Mouse (Mus musculus) midbrain, embryonic 12.5 days (tissue): Measurements from ENCODE around the gene Lmo2. TPM values are rescaled to one million over a fixed set of nuclear protein-coding genes. Genes with fewer than 3 reads are reported as not detected.

ENCODE experiments used
- ATAC-seq: fragments of 200-750 bp; cut with Nextera tagmentation; 2 replicates; pipeline ENCODE4 v1.8.0; 2017; ENCODE audit warnings: low read depth, moderate TSS enrichment, moderate library complexity; ENCODE audit not compliant: low FRiP score
- H3K27ac ChIP-seq: fragments of 300-500 bp; sonication (generic); replicated peaks from 2 replicates; pipeline ENCODE4 v1.5.1; 2016; ENCODE audit warnings: mild to moderate bottlenecking
- H3K27me3 ChIP-seq: fragments of 300-500 bp; sonication (generic); 2 replicates; pipeline ENCODE4 v1.6.1; 2016; ENCODE audit warnings: mild to moderate bottlenecking
- H3K36me3 ChIP-seq: fragments of 300-500 bp; sonication (generic); 2 replicates; pipeline ENCODE4 v1.6.1; 2016
- H3K4me1 ChIP-seq: fragments of 300-500 bp; sonication (generic); 2 replicates; pipeline ENCODE4 v1.6.1; 2016
- H3K4me2 ChIP-seq: fragments of 300-500 bp; sonication (generic); replicated peaks from 2 replicates; pipeline ENCODE4 v1.6.1; 2016; ENCODE audit warnings: mild to moderate bottlenecking, moderate library complexity
- H3K4me3 ChIP-seq: fragments of 300-500 bp; sonication (generic); 2 replicates; pipeline ENCODE4 v1.5.1; 2016; ENCODE audit warnings: mild to moderate bottlenecking
- H3K9ac ChIP-seq: fragments of 300-500 bp; sonication (generic); replicated peaks from 2 replicates; pipeline ENCODE4 v1.6.1; 2016; ENCODE audit warnings: mild to moderate bottlenecking, moderate library complexity
- H3K9me3 ChIP-seq: fragments of 300-500 bp; sonication (generic); 2 replicates; pipeline ENCODE4 v1.6.1; 2016; ENCODE audit warnings: mild to moderate bottlenecking
- WGBS: fragments of 180-500 bp; shearing (Covaris S2); methylation state at CpG from one replicate; pipeline ENCODE4 v1.1.7; 2016; 5-methylcytosine and 5-hydroxymethylcytosine counted together
- polyA plus RNA-seq: library from polyadenylated mRNA; unstranded; fragments of >200 nt; fragmentation: Nextera tagmentation; extraction: Ambion mirVana; gene quantifications from 2 replicates; pipeline ENCODE4 v1.2.1, GENCODE M21; 2016

Lmo2 gene
- polyA plus RNA-seq, 1 experiment from 2014 or later, result 28.5 TPM

DNA sequence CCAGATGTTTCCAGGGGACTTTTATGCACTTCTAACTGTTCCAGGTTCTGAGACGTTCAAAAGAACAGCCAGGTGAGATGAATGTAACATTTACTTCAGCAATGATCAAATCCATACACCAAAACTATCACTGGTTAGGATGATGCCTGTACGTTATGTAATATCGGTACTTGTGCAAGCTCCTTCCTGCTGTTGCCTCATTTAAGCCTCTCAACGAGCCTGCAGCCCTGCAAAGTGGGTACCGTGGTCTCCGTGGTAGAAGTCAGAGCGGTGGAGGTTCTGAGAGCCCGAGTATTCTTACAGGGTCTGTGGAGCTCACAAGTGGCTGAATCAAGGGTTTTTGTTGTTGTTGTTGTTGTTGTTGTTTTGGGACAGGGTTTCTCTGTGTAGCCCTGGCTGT is 10.9 kb upstream of the Lmo2 start:
- Histone ChIP-seq H3K9me3 (no peaks in the 10 kb centered on the region), H3K27me3 (no peaks in the 10 kb centered on the region), H3K36me3 (no peaks in the 10 kb centered on the region), H3K4me1 (no peaks in the 10 kb centered on the region), H3K4me2 (no peak overlapping the region), H3K4me3 (no peak overlapping the region), H3K9ac (no peak overlapping the region), H3K27ac (no peak overlapping the region)
- 85% methylated on average over 8 of the region's 8 CpGs for WGBS
- ATAC-seq, result no peak

DNA sequence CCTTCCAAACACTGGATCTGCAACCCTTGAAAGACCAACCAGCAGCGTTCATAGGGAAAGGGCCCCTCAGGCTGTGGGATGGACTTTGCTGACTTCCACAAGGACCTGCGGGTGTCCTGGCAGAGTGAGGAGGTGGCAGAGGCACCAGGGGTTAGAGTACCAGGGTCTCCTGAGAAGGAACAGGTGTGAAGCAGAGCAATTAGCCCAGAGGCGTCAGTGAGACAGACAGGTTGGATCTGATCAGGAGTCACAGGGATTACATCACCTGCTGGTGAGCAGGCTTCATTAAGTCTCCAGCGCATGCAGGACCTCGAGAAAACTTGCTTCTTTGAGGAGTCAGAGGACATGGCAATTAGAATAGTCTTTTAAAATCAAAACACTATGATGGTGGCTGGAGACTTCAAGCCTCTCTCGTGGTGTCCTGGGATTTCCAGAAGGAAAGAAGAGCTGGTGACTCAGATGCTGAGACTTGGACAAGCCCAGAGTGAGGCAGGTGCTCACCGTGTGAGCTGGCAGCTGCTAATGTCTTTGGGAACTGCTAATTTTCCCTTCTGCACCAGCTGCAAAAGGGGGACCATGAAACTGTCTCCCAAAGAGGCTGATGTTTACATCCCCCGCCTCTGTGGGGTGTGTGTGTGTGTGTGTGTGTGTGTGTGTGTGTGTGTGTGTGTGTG is 9.7 kb upstream of the Lmo2 start:
- Histone ChIP-seq H3K36me3 (no peaks in the 10 kb centered on the region), H3K9me3 (no peaks in the 10 kb centered on the region), H3K4me3 (no peak overlapping the region), H3K27ac (no peak overlapping the region), H3K9ac (no peak overlapping the region), H3K27me3 (no peaks in the 10 kb centered on the region), H3K4me1 (no peaks in the 10 kb centered on the region), H3K4me2 (no peak overlapping the region)
- no peak for ATAC-seq
- 64% methylated on average over 8 of the region's 8 CpGs for WGBS

DNA sequence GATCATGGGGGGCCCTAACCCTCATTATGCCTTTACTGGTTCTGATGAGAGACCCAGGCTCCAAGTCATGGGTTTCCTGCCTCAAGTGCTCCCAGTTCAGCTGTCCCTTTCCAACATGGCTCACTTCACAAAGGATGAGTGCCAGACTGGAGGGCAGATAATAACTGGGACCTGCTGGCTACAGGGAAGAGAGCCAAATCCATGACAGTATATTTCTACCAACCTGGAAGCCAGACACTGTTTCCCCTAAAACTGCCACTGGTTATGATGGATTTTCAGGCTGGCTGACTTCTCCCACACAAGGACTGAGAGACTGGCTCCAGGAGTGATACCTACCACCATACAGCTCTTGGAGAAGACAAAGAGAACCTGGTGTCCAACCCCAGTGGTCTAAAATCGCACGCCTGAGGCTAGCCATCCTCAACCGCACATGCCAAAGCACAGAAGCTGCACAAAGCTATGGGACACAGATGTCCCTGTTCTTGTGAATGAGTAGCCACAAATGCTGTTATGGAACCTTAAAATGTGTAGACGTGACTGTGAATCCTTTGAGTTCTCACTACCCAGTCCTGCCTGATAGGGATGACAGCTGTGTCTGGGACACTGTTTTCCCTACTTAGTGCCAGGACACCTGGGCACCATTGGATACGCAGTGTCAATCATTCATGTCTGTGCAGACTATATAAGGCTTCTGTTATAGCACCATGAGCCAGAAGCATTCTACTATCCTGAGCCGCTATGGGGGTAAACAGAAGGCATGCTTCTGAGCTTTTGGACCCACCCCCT is 4.5 kb upstream of the Lmo2 start:
- WGBS, result 92% methylated on average over 6 of the region's 6 CpGs
- no peaks in the 10 kb centered on the region for H3K9me3 ChIP-seq
- no peaks in the 10 kb centered on the region for H3K27me3 ChIP-seq
- no peak for ATAC-seq
- H3K4me2 ChIP-seq, result no peak overlapping the region
- H3K4me1 ChIP-seq, result no peaks in the 10 kb centered on the region
- no peaks in the 10 kb centered on the region for H3K36me3 ChIP-seq
- no peak overlapping the region for H3K4me3 ChIP-seq
- no peak overlapping the region for H3K27ac ChIP-seq
- no peak overlapping the region for H3K9ac ChIP-seq

DNA sequence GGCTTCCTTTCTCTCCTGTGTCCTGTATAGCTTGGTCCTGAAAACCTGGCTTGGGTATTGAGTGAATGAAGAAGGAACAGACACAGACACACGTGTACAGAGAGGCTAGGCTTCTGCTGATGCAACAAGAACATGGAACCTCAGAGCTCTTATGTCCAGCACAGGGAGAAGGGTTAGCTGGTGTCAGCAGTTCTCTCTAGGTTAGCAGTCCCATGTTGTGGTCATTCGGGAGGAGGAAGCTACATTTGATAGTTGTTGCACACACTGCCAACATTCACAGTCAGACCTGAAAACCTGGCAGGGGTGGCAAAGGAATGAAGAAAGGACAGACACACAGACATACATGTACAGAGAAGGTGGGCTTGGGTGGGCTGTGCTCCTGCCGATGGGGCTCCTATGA is 2.1 kb upstream of the Lmo2 start:
- 80% methylated on average over 3 of the region's 3 CpGs for WGBS
- Histone ChIP-seq H3K4me2 (no peak overlapping the region), H3K4me3 (no peak overlapping the region), H3K4me1 (no peaks in the 10 kb centered on the region), H3K9ac (no peak overlapping the region), H3K27ac (no peak overlapping the region), H3K36me3 (no peaks in the 10 kb centered on the region), H3K27me3 (no peaks in the 10 kb centered on the region), H3K9me3 (no peaks in the 10 kb centered on the region)
- no peak for ATAC-seq

DNA sequence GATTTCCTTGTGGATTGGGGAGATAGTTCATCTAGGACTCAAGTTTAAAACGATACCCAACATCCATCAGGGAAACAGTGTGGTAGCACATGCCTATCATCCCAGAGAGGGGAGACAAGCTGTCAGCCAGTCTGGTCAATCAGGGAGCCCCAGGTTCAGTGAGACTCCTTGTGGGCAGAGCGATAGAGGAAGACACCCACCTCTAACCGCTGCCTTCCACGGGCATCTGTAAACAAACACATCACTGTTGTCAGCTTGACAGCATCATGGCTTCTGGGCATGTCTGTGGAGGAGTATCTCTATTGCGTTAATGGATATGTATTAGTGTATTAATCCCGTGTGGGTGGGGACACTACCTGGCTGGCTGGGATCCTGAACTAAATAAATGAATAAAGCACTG is 919 bp upstream of the Lmo2 start:
- no peak overlapping the region for H3K4me3 ChIP-seq
- H3K27me3 ChIP-seq, result no peaks in the 10 kb centered on the region
- no peak overlapping the region for H3K9ac ChIP-seq
- no peak for ATAC-seq
- H3K9me3 ChIP-seq, result no peaks in the 10 kb centered on the region
- H3K4me2 ChIP-seq, result no peak overlapping the region
- no peaks in the 10 kb centered on the region for H3K4me1 ChIP-seq
- no peak overlapping the region for H3K27ac ChIP-seq
- H3K36me3 ChIP-seq, result no peaks in the 10 kb centered on the region
- 88% methylated on average over 6 of the region's 6 CpGs for WGBS

DNA sequence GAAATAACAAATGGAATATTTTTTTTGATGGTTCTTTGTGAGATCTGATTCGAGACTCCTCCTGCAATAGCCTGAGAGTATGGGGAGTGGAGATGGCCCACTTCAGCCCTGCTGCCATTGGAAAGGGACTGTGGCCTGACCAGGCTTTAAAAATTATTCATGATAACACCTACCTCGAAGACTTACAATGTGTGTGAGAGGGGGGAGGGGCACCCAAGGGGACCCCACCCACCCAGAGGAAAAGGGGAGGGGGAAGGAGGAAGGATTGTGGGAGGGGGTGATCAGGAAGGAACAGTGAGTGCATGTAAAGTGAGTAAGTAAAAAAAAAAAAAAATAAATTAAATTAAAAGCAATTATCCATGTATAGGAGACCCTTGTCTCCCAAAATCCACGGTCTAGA is 848 bp downstream of the Lmo2 start:
- WGBS, result 78% methylated on average over 3 of the region's 3 CpGs
- Histone ChIP-seq H3K9ac (no peak overlapping the region), H3K4me1 (no peaks in the 10 kb centered on the region), H3K27me3 (no peaks in the 10 kb centered on the region), H3K4me3 (no peak overlapping the region), H3K9me3 (no peaks in the 10 kb centered on the region), H3K27ac (no peak overlapping the region), H3K36me3 (no peaks in the 10 kb centered on the region), H3K4me2 (no peak overlapping the region)
- ATAC-seq, result no peak

DNA sequence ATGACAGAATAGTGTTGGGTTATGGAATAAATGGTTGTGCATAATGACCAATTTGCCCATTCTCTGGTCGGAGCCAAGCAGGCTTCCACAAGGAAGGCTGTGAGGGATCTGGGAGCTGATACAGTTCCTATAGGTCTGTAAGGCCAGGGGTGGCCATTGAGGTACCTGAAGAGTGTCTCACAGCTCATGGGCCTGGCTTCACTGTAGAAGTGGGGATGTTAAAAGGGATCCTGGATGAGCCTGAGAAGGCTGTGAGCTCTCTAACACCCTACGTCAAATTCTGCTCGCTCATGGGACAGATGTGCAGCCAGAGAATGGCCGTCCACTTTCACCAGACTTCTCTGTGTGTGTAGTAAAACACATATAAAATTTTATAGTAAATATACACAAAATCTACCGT is 1.3 kb downstream of the Lmo2 start:
- Histone ChIP-seq H3K4me1 (no peaks in the 10 kb centered on the region), H3K4me2 (no peak overlapping the region), H3K9ac (no peak overlapping the region), H3K9me3 (no peaks in the 10 kb centered on the region), H3K4me3 (no peak overlapping the region), H3K36me3 (no peaks in the 10 kb centered on the region), H3K27ac (no peak overlapping the region), H3K27me3 (no peaks in the 10 kb centered on the region)
- ATAC-seq, result no peak
- WGBS, result 91% methylated on average over 5 of the region's 5 CpGs

DNA sequence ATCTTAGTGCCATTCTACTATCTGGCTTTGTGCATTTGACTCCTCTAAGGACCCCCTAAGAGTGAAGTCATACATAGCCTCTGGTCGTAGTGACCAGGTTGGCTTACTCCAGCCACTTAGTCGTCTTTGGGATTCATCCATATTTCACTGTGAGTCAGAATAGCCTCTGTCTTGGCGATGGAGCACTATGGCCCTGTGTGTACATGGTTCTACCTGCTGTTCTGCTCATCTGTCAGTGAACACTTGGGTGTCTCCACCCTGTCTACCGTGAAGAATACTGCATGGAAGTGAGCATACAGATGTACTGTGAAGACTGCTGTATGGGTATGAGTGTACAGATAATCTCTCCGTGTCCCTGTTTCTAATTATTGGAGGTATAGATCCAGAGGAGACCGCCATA is 1.8 kb downstream of the Lmo2 start:
- Histone ChIP-seq H3K4me3 (no peak overlapping the region), H3K4me1 (no peaks in the 10 kb centered on the region), H3K9ac (no peak overlapping the region), H3K27ac (no peak overlapping the region), H3K36me3 (no peaks in the 10 kb centered on the region), H3K27me3 (no peaks in the 10 kb centered on the region), H3K4me2 (no peak overlapping the region), H3K9me3 (no peaks in the 10 kb centered on the region)
- ATAC-seq, result no peak
- WGBS, result 87% methylated on average over 6 of the region's 6 CpGs

DNA sequence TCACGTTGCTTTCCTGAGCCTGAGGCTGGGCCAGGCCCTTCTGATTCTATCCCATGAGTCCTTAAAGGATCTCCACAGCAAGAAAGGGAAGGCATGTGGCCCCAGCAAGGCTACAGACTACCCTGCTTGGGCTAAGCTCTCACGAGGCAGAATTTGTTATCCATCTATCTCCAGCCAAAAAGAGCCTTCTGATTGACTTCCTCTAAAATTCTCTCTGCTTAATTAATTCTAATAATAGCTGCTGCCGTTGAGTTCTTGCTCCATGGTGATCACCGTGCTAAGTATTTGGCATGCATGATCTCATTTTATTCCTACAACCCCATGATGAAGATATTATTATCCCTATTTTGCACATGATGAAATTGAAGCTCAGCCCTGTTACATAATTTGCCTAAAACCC is 4.6 kb downstream of the Lmo2 start:
- no peak overlapping the region for H3K4me3 ChIP-seq
- ATAC-seq, result no peak
- H3K9me3 ChIP-seq, result no peaks in the 10 kb centered on the region
- H3K36me3 ChIP-seq, result no peaks in the 10 kb centered on the region
- WGBS, result 82% methylated on average over 4 of the region's 4 CpGs
- H3K4me2 ChIP-seq, result no peak overlapping the region
- no peaks in the 10 kb centered on the region for H3K4me1 ChIP-seq
- H3K27me3 ChIP-seq, result no peaks in the 10 kb centered on the region; the same call in 1 of the 2 replicates
- H3K27ac ChIP-seq, result no peak overlapping the region
- H3K9ac ChIP-seq, result no peak overlapping the region

DNA sequence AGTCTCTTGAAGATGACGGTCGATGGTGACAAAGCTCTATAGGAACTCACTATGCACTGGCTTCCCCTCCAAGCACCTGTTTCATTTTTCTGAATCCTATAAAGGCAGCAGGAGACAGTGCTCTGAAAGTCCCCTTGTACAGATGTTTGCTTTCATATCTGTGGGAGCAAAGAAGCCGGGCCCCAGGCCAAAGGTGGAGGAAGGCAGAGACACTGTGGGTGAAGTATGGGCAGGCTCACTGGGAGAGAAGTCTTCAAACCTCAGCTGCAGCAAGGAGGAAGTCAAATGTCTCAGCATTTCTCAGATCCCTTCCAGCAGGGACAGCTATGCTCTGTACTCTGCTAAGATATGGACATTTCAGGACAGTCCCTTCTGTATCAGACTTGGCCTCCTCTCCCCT is 7.6 kb downstream of the Lmo2 start:
- H3K4me1 ChIP-seq, result peaks cover 7% of the 10 kb centered on the region; the same call in 1 of the 2 replicates
- H3K4me3 ChIP-seq, result no peak overlapping the region
- ATAC-seq, result no peak
- H3K36me3 ChIP-seq, result no peaks in the 10 kb centered on the region
- peaks cover 6% of the 10 kb centered on the region for H3K27me3 ChIP-seq
- no peak overlapping the region for H3K9ac ChIP-seq
- H3K4me2 ChIP-seq, result no peak overlapping the region
- 89% methylated on average over 3 of the region's 3 CpGs for WGBS
- no peak overlapping the region for H3K27ac ChIP-seq
- H3K9me3 ChIP-seq, result no peaks in the 10 kb centered on the region

DNA sequence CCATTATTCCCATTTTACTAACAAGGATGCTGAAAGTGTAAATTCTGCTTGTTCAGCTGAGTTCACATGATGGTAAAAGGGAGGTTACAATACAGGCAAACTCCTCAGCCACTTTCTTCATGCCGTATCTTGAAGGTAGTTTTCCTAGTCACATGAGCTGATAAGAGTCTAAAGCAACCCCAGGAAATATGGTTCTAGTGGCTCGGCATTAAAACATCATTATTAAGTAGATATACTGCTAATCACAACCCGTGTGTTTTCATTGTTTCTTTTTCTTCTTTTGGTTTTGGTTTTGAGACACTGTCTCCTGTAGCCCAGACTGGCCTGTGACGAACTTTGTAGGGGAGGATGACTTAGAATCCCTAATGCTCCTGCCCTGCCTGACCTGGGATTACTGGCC is 10.4 kb downstream of the Lmo2 start:
- no peaks in the 10 kb centered on the region for H3K9me3 ChIP-seq
- 74% methylated on average over 4 of the region's 4 CpGs for WGBS
- H3K36me3 ChIP-seq, result no peaks in the 10 kb centered on the region
- no peak overlapping the region for H3K9ac ChIP-seq
- no peak overlapping the region for H3K27ac ChIP-seq
- peaks cover 33% of the 10 kb centered on the region for H3K27me3 ChIP-seq
- no peak overlapping the region for H3K4me3 ChIP-seq
- H3K4me1 ChIP-seq, result peaks cover 16% of the 10 kb centered on the region
- ATAC-seq, result no peak
- H3K4me2 ChIP-seq, result no peak overlapping the region

DNA sequence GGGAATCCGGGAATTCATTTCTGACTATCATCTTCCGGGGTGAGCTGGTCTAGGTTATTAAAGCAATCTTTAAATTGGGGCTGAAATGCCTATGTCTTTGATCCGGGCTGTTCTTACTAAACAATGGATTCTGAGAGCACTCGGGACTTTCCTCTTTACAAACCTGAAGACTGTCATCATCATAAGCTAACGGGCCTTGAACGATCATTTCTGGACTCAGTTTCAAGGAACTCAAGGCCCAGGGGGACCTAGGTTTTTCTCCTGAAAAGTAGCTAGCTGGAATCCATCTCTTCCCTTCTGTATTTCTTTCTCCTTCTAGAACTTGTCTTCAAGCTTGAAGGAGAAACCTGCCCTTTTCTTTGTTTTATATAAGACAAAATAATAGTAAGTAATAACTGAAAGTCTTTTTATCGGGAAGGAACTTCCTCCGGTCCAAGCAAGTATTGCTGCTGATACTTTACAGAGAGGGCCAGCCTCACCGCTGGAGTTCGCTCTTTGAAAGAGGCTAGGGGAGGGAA is 11.2 kb downstream of the Lmo2 start:
- whole genome bisulfite sequencing, result 22% methylated on average over 10 of the region's 10 CpGs
- peaks cover 16% of the 10 kb centered on the region for H3K4me1 ChIP-seq
- H3K27me3 ChIP-seq, result peaks cover 36% of the 10 kb centered on the region
- H3K9ac ChIP-seq, result peak overlapping the region; percentile 83
- peak overlapping the region; percentile 80 for H3K4me3 ChIP-seq
- peak overlapping the region; percentile 89 for H3K27ac ChIP-seq
- no peaks in the 10 kb centered on the region for H3K9me3 ChIP-seq
- H3K36me3 ChIP-seq, result no peaks in the 10 kb centered on the region
- no peak for ATAC-seq
- H3K4me2 ChIP-seq, result peak overlapping the region; percentile 95
